Mouse (Mus musculus): ENCODE measurements around the gene Hcn2.

DNA sequence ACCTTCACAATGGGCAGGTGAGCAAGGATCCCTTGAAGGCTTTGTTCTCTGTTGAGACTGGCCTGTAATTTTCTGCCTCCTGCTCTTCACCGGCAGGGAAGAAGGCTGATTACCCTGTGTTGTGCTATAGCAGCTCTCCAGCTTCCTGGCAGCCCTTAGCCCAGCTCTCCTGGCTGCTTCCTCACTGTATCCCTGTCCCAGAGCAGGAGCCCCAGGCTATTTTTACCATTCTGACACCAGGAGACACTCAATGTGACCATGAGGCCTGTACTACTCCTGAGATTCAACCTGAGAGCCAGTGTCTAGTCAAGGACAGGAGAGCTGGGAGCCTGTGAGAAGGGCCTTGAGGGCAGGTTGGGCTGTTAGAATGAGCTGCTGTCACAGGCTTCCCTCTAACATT is 29.7 kb upstream of the Hcn2 start:
- TF ChIP-seq POLR2A (IDR thresholded peaks at IDR 0.05; ENCODE audit: control insufficient read depth, extremely low read depth, insufficient read depth, low read length, poor library complexity) (no peak), CTCF (IDR thresholded peaks at IDR 0.05; ENCODE audit: borderline replicate concordance, control insufficient read depth, extremely low read depth, insufficient read depth, low read length, poor library complexity) (no peak)

All from thymus, adult 2 months (tissue).